Mouse (Mus musculus) right cerebral cortex, postnatal 25 days (tissue): ENCODE data around the gene Ubp1.

Source experiments
- DNase-seq: peaks from one replicate; pipeline ENCODE4 v3.0.0; 2022

Ubp1 gene

GRCm38 (mm10) chr9:113970041-113970440, 39.3 kb downstream of the Ubp1 start:
- no peak for DNase-seq

DNA sequence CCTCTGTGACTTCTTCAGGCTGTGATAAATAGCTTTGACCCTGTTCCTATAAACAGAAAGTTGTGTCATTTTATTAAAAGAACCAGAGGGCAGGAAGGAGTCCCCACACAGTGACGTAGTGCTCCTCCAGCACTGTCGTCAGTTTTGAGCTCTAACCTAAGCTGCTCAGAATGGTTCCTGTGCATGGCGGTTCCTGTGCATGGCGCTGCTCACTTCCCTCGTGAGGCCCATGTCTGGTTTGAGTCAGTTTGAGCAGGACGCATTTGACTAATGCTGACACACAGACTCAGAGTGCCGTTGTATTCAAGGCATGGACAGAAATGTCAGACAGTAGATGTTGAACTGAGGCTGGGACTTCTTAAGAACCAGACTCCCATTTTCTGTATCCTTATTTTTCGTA, 40.9 kb downstream of the Ubp1 start:
- no peak for DNase-seq

- no peak for DNase-seq
Observed at GRCm38 (mm10) chr9:113973857-113974256, 43.1 kb downstream of the Ubp1 start.

- DNase-seq = no peak
Observed at GRCm38 (mm10) chr9:113974945-113975344, 44.2 kb downstream of the Ubp1 start.

- DNase-seq = no peak
Observed at GRCm38 (mm10) chr9:113975442-113975841, 44.7 kb downstream of the Ubp1 start.

DNA sequence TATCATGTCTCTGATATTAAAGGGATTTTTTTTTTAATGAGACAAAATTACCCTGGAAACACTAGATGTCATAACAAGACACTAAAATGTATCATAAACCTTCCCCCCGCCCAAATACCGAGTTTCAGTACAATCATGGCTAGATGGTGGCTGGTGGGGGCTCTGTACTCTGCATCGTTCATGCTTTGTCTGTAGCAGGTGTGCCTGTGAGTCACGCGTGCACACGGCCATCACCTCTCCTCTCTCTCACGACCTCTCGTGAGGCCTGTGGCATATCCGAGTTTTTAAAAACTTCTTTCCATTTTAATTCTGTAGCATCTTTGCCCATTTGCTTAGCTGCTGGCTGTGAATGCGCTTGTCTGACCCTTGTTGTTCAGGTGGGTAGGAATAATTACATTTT, 45.5 kb downstream of the Ubp1 start:
- no peak for DNase-seq

- DNase-seq = no peak
Observed at GRCm38 (mm10) chr9:113977225-113977840, 46.6 kb downstream of the Ubp1 start.

- no peak for DNase-seq
Observed at GRCm38 (mm10) chr9:113978656-113979055, 47.9 kb downstream of the Ubp1 start.

GRCm38 (mm10) chr9:113979356-113979755, 48.6 kb downstream of the Ubp1 start:
- no peak for DNase-seq

- DNase-seq = peak; percentile 37
Observed at GRCm38 (mm10) chr9:113981099-113981880, 50.6 kb downstream of the Ubp1 start.

GRCm38 (mm10) chr9:113982451-113982850, 51.7 kb downstream of the Ubp1 start:
- no peak for DNase-seq

GRCm38 (mm10) chr9:113982883-113983670, 52.3 kb downstream of the Ubp1 start:
- no peak for DNase-seq

DNA sequence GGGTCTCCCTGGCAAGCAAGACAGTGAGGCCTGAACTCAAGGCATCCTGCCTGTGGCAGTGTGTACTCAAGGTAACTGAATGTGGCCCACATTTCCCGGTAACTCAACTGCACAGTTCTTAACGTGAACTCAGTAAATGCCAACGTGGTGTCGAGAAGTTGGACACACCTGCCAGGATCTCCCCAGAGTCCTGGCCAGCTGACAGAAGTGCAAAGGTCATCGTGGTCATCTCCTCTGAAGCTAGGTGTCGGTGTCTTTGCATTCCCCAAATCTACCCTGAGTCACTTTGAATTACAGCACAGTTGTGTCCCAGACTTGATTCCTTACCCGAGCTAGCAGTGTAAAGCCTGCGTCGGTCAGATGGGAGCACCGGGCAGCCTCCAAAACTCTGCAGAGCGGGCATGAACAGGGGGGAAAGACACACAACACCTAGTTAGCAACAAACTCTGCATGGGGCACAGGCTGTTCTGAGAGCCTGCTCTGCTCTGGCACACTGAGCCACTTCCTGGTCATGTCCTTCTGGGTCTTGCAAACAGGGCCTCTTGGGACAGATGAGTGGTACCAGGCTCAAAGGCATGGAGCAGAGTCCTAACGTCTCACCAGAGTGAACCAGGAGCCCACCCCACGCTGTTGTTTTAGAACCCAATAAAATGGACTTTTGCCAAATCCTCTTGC, 54.3 kb downstream of the Ubp1 start:
- DNase-seq = no peak

DNA sequence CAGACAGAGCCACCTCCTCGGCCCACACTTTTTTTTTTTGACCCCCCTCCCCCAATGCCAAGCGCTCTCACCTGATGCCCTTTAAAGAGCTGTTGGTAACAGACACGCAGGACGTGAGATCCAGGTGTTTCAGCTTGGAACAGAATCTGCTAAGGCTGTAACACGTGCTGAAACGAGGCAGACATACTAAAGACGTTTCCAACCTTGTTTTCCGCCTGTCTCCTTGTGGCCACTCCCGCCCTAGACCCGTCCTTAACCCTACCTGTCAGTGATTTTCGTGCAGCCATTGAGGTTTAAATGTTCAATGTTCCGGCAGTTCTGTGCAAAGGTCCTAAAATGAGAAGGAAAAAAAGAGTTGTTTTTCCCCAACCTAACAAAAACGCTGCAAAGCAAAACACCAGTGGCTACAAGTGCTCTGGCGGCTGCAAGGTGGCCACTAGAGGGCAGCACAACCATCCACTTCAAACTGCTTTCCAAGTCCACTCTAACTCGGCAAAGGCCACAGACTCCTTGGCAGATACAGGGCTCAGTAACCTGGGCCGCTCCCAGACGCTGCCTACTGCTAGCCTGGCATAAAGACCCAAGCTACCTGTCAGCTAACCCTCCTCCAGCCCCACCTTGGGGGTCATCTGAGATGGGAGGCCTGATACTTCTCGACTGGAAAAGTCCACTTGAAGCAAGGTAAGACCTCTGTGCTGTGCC, 60.0 kb downstream of the Ubp1 start:
- DNase-seq = peak; percentile 71

DNA sequence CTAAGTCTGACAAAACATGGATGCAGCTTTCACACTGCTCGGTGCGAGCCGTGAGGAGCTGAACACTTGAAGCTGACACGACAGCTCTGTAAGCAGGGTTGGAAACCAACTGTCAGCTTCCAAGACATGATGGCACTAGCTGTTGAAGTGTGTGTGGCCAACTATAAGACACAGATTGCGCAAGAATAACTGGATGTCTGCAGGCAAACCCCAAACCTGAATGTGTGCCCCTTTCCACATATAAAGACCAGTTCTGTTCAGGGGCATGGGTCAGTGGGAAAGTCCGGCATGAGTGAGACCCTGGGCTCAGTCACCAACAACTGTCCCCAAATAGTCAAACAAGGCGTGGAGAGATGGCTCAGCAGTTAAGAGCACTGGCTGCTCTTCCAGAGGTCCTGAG, 62.1 kb downstream of the Ubp1 start:
- no peak for DNase-seq

GRCm38 (mm10) chr9:113998311-113998710, 67.6 kb downstream of the Ubp1 start:
- DNase-seq = no peak

DNA sequence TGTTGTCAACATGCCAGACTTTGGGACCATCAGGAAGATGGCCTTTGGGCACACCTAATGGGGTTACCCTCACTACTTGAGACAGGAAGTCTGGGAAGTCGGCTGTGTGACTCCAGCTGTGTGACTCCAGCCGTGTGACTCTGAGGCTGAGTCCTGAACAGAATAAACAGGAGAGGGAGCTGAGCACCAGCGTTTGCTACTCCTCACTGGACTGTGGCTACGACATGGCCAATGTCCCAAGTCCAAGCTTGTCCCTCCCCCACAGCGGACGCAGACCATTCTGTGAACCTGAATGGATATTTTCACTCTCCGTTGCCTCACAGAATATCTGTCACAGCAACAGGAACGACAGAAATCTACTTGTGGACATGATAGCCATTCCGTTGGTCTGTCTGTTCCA, 76.1 kb downstream of the Ubp1 start:
- DNase-seq = no peak

- DNase-seq = no peak
Observed at GRCm38 (mm10) chr9:114007850-114008350, 77.2 kb downstream of the Ubp1 start.

GRCm38 (mm10) chr9:114009526-114009925, 78.8 kb downstream of the Ubp1 start:
- no peak for DNase-seq

GRCm38 (mm10) chr9:114011203-114011602, 80.5 kb downstream of the Ubp1 start:
- no peak for DNase-seq

GRCm38 (mm10) chr9:114014034-114014433, 83.3 kb downstream of the Ubp1 start:
- DNase-seq = no peak

GRCm38 (mm10) chr9:114015724-114016123, 85.0 kb downstream of the Ubp1 start:
- no peak for DNase-seq
